ENCODE assay signal across 23 mouse cellular contexts in the genomic region with DNA sequence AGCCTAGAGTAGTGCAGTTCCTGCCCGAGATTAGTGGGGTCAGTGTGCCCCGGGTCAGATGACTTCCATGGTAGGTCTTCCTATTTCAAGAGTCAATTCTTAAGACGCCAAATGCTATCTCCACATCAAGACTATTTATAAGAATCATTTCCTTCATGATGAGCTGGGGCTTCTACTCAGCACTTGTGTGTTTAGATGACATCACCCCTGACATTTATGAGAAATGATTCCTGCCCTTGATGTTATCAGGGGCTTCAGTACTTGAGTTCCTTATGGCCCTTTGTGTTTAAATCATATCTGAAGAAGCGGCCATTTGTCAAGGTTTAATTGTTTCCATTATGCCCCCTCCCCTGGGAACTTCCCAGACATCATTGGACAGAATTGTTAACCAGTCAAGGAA. TPM values are rescaled to one million over a fixed set of nuclear protein-coding genes. Genes with fewer than 3 reads are reported as not detected.
DNase-seq lines count a peak whose midpoint lies in the region; ATAC-seq and TF ChIP-seq lines count a peak whose summit lies in the region.
"Had no signal": no experiment of that assay in that cellular context is flagged by ENCODE, and none has a peak within 500 bp of the region (broad histone marks: within the 10 kb centered on the region; RNA-seq: fewer than 3 reads in every experiment).

No protein-coding gene starts in this region.

- no peaks in the 10 kb centered on the region for H3K36me3 ChIP-seq in kidney, embryonic 16.5 days (ENCODE audit: insufficient read depth, low read length)
- H3K36me3 ChIP-seq in kidney, embryonic 15.5 days: no peaks in the 10 kb centered on the region
- no peaks in the 10 kb centered on the region for H3K36me3 ChIP-seq in lung, postnatal 0 days (ENCODE audit: insufficient read depth, low read length)
- no peaks in the 10 kb centered on the region for H3K36me3 ChIP-seq in intestine, embryonic 15.5 days
- H3K36me3 ChIP-seq: embryonic facial prominence, embryonic 10.5 days; heart, embryonic 10.5 days; hindbrain, embryonic 10.5 days had no signal

- no peak for TF ChIP-seq CTCF in lung, postnatal 0 days (IDR thresholded peaks at IDR 0.05)
- TF ChIP-seq CTCF in lung, adult 2 months (IDR thresholded peaks at IDR 0.05; ENCODE audit: insufficient read depth, low read length): no peak

- H3K4me2 ChIP-seq in kidney, embryonic 16.5 days (replicated peaks; ENCODE audit: low read depth, low read length): no peak overlapping the region
- H3K4me2 ChIP-seq in kidney, embryonic 15.5 days: no peak overlapping the region
- no peak overlapping the region for H3K4me2 ChIP-seq in lung, postnatal 0 days (replicated peaks; ENCODE audit: low read depth, low read length)
- no peak overlapping the region for H3K4me2 ChIP-seq in intestine, embryonic 15.5 days (replicated peaks)
- H3K4me2 ChIP-seq: hindbrain, embryonic 14.5 days had no signal

- H3K27ac ChIP-seq in kidney, embryonic 16.5 days (ENCODE audit: low read length): peak overlapping the region; percentile 29; the same call in 1 of the 2 replicates
- H3K27ac ChIP-seq in kidney, embryonic 15.5 days: no peak overlapping the region
- no peak overlapping the region for H3K27ac ChIP-seq in lung, postnatal 0 days (ENCODE audit: low read length)
- H3K27ac ChIP-seq in intestine, embryonic 15.5 days: no peak overlapping the region
- H3K27ac ChIP-seq: embryonic facial prominence, embryonic 10.5 days; heart, embryonic 10.5 days; hindbrain, embryonic 10.5 days; hindbrain, embryonic 14.5 days had no signal

- 30% methylated on average over 4 of the region's 4 CpGs for WGBS in kidney, embryonic 16.5 days
- WGBS in kidney, embryonic 15.5 days: 34% methylated on average over 4 of the region's 4 CpGs
- 41% methylated on average over 4 of the region's 4 CpGs for WGBS in lung, postnatal 0 days
- 31% methylated on average over 4 of the region's 4 CpGs for WGBS in lung, adult 2 months
- 25% methylated on average over 4 of the region's 4 CpGs for WGBS in intestine, embryonic 15.5 days

- H3K4me3 ChIP-seq in kidney, embryonic 16.5 days (ENCODE audit: low read length): no peak overlapping the region
- H3K4me3 ChIP-seq in kidney, embryonic 15.5 days (replicated peaks): no peak overlapping the region
- H3K4me3 ChIP-seq in lung, postnatal 0 days (ENCODE audit: low read depth, low read length): no peak overlapping the region
- H3K4me3 ChIP-seq in lung, adult 2 months (replicated peaks; ENCODE audit: extremely low read depth, low read depth, low read length): no peak overlapping the region
- H3K4me3 ChIP-seq in intestine, embryonic 15.5 days (replicated peaks): no peak overlapping the region
- H3K4me3 ChIP-seq: embryonic facial prominence, embryonic 10.5 days; heart, embryonic 10.5 days; hindbrain, embryonic 10.5 days had no signal

- H3K27me3 ChIP-seq in kidney, embryonic 16.5 days (ENCODE audit: insufficient read depth, low read length): no peaks in the 10 kb centered on the region
- H3K27me3 ChIP-seq in kidney, embryonic 15.5 days: no peaks in the 10 kb centered on the region
- H3K27me3 ChIP-seq in lung, postnatal 0 days (replicated peaks; ENCODE audit: insufficient read depth, low read length): peaks cover 11% of the 10 kb centered on the region; the same call in 1 of the 2 replicates
- no peaks in the 10 kb centered on the region for H3K27me3 ChIP-seq in intestine, embryonic 15.5 days (replicated peaks)
- H3K27me3 ChIP-seq: CH12.LX, Patski had no signal

- TF ChIP-seq POLR2A in lung, adult 2 months (IDR thresholded peaks at IDR 0.05; ENCODE audit: borderline replicate concordance, extremely low read depth, low read depth, low read length): no peak

- no peak overlapping the region for H3K9ac ChIP-seq in kidney, embryonic 16.5 days (replicated peaks; ENCODE audit: low read length)
- H3K9ac ChIP-seq in kidney, embryonic 15.5 days: no peak overlapping the region
- H3K9ac ChIP-seq in lung, postnatal 0 days (replicated peaks; ENCODE audit: low read depth): no peak overlapping the region
- H3K9ac ChIP-seq in intestine, embryonic 15.5 days: no peak overlapping the region
- H3K9ac ChIP-seq: hindbrain, embryonic 14.5 days had no signal

- no peaks in the 10 kb centered on the region for H3K9me3 ChIP-seq in kidney, embryonic 16.5 days (ENCODE audit: low read length)
- H3K9me3 ChIP-seq in kidney, embryonic 15.5 days (replicated peaks): no peaks in the 10 kb centered on the region
- no peaks in the 10 kb centered on the region for H3K9me3 ChIP-seq in lung, postnatal 0 days (ENCODE audit: low read length)
- no peaks in the 10 kb centered on the region for H3K9me3 ChIP-seq in intestine, embryonic 15.5 days
- H3K9me3 ChIP-seq: embryonic facial prominence, embryonic 10.5 days; heart, embryonic 10.5 days; hindbrain, embryonic 10.5 days had no signal

- H3K4me1 ChIP-seq in kidney, embryonic 16.5 days (ENCODE audit: insufficient read depth, low read length): peaks cover 25% of the 10 kb centered on the region
- H3K4me1 ChIP-seq in kidney, embryonic 15.5 days: peaks cover 28% of the 10 kb centered on the region
- H3K4me1 ChIP-seq in lung, postnatal 0 days (ENCODE audit: insufficient read depth, low read depth, low read length): 0 out of 2 replicates have a peak, but pooled peaks cover 6% of the 10 kb centered on the region
- no peaks in the 10 kb centered on the region for H3K4me1 ChIP-seq in lung, adult 2 months (ENCODE audit: control insufficient read depth, insufficient read depth, low read length)
- 0 out of 2 replicates have a peak, but pooled peaks cover 6% of the 10 kb centered on the region for H3K4me1 ChIP-seq in intestine, embryonic 15.5 days (replicated peaks)

- TF ChIP-seq EP300 in lung, postnatal 0 days (IDR thresholded peaks at IDR 0.05): peak; percentile 95

- DNase-seq in lung, postnatal 0 days (ENCODE audit: low spot score): peak; percentile 65
- no peak for DNase-seq in lung, adult 2 months
- peak; percentile 72 for DNase-seq in lung, postnatal 36 days
- DNase-seq in right cerebral cortex, postnatal 36 days (ENCODE audit: low spot score in 2 of 2): no peak
- DNase-seq: adrenal gland, postnatal 14 days; cerebellum, adult 11-12 months; cerebellum, adult 9-10 months; cerebellum, postnatal 25 days; gastrocnemius, postnatal 36 days; heart, adult 18-20 months; heart, postnatal 10 days had no signal

- no peak for ATAC-seq in kidney, embryonic 16.5 days (ENCODE audit: low FRiP score, low TSS enrichment)
- ATAC-seq in kidney, embryonic 15.5 days (replicated peaks; ENCODE audit: low FRiP score): no peak
- peak; percentile 88 for ATAC-seq in lung, postnatal 0 days
- peak; percentile 37; the same call in 1 of the 2 replicates for ATAC-seq in intestine, embryonic 15.5 days
- no peak for ATAC-seq in megakaryocyte-erythroid progenitor cell, adult 5-6 weeks (replicated peaks; ENCODE audit: low FRiP score, low TSS enrichment, poor library complexity, severe bottlenecking)
- ATAC-seq: activated CD4-positive, CD25-positive, alpha-beta regulatory T cell, adult 4 months; forebrain, embryonic 14.5 days; Patski had no signal

RNA-seq across cellular contexts. Expression of gene Tmem44, which starts 58.9 kb away (rescaled TPM):
- polyA plus RNA-seq in kidney, embryonic 16.5 days (2015; fragmentation: Nextera tagmentation; extraction: Ambion mirVana): 16.8 and 19.7 TPM in 2 replicates
- 15.0 and 18.6 TPM in 2 replicates for polyA plus RNA-seq in kidney, embryonic 15.5 days (2015; fragmentation: Nextera tagmentation; extraction: Ambion mirVana)
- 17.9 and 21.0 TPM in 2 replicates for polyA plus RNA-seq in lung, postnatal 0 days (2015; fragmentation: Nextera tagmentation; extraction: Ambion mirVana)
- 55.5 and 57.0 TPM in 2 replicates for polyA plus RNA-seq in lung, adult 2 months (2012; rRNA removed)
- polyA plus RNA-seq in intestine, embryonic 15.5 days (2015; fragmentation: Nextera tagmentation; extraction: Ambion mirVana): 9.1 and 10.0 TPM in 2 replicates
- 0.25 TPM in 1 of 2 replicates, not detected in the other for total RNA-seq in megakaryocyte-erythroid progenitor cell, adult 5-6 weeks (2014; fragmentation: Nextera tagmentation)
- total RNA-seq in megakaryocyte-erythroid progenitor cell, adult 5-6 weeks (2017): 0.14 and 0.30 TPM in 2 replicates

Comparison
In these comparisons a context has a peak if more than half of its experiments do, and no peak if none do; other contexts are left out.
1. DNase-seq: peak in lung, postnatal 0 days (single experiment) and lung, postnatal 36 days (single experiment); none in lung, adult 2 months (single experiment) and right cerebral cortex, postnatal 36 days (0 of 2).
2. ATAC-seq: peak in lung, postnatal 0 days (single experiment) and intestine, embryonic 15.5 days (single experiment); none in kidney, embryonic 16.5 days (single experiment), kidney, embryonic 15.5 days (single experiment) and megakaryocyte-erythroid progenitor cell, adult 5-6 weeks (single experiment).